Mouse (Mus musculus) neural tube, embryonic 12.5 days (tissue): ENCODE results near the gene Timm44. TPM values are rescaled to one million over a fixed set of nuclear protein-coding genes. Genes with fewer than 3 reads are reported as not detected.

Experiments used
- ATAC-seq: fragments of 200-750 bp; cut with Nextera tagmentation; 2 replicates; pipeline ENCODE4 v1.8.0; 2017; ENCODE audit warnings: low read depth, mild to moderate bottlenecking, moderate TSS enrichment, moderate library complexity; ENCODE audit not compliant: low FRiP score
- H3K27ac ChIP-seq: fragments of 300-500 bp; sonication (generic); 2 replicates; pipeline ENCODE4 v1.5.1; 2016
- H3K27me3 ChIP-seq: fragments of 300-500 bp; sonication (generic); replicated peaks from 2 replicates; pipeline ENCODE4 v1.6.1; 2016; ENCODE audit warnings: mild to moderate bottlenecking
- H3K36me3 ChIP-seq: fragments of 300-500 bp; sonication (generic); 2 replicates; pipeline ENCODE4 v1.6.1; 2016; ENCODE audit warnings: mild to moderate bottlenecking
- H3K4me1 ChIP-seq: fragments of 300-500 bp; sonication (generic); 2 replicates; pipeline ENCODE4 v1.6.1; 2016
- H3K4me2 ChIP-seq: fragments of 300-500 bp; sonication (generic); replicated peaks from 2 replicates; pipeline ENCODE4 v1.6.1; 2016; ENCODE audit warnings: mild to moderate bottlenecking
- H3K4me3 ChIP-seq: fragments of 300-500 bp; sonication (generic); 2 replicates; pipeline ENCODE4 v1.5.1; 2016
- H3K9ac ChIP-seq: fragments of 300-500 bp; sonication (generic); 2 replicates; pipeline ENCODE4 v1.6.1; 2016; ENCODE audit warnings: mild to moderate bottlenecking
- H3K9me3 ChIP-seq: fragments of 300-500 bp; sonication (generic); 2 replicates; pipeline ENCODE4 v1.6.1; 2016; ENCODE audit warnings: mild to moderate bottlenecking
- WGBS: fragments of 180-500 bp; shearing (Covaris S2); methylation state at CpG from one replicate; pipeline ENCODE4 v1.1.7; 2016; 5-methylcytosine and 5-hydroxymethylcytosine counted together
- polyA plus RNA-seq: library from polyadenylated mRNA; unstranded; fragments of >200 nt; fragmentation: Nextera tagmentation; extraction: Ambion mirVana; gene quantifications from 2 replicates; pipeline ENCODE4 v1.2.1, GENCODE M21; 2016

Timm44 gene
- polyA plus RNA-seq, 1 experiment from 2014 or later, result 53.2 TPM

DNA sequence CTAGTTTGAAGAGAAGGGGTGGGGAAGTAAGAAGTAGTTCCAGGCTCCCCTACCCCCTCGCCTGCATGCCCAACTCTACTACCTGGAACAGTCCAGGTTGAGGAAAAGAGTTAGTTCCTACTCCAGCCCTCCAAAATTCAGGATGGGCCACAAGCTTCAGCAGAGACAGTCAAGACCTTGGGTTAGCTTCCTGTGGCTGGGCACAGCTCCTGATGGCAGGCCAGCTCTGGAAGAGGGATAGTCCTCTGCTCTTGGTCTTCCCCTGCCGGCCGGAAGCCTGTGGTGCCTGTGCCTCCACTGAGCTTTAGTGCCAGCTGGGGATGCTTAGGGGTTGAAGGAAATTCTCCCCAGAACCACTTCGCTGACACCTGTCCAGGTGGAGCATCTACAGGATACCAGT is 49.4 kb downstream of the Timm44 start:
- 29% methylated on average over 4 of the region's 4 CpGs for WGBS
- no peak for ATAC-seq
- no peak overlapping the region for H3K4me3 ChIP-seq
- no peaks in the 10 kb centered on the region for H3K36me3 ChIP-seq
- H3K27me3 ChIP-seq, result peaks cover 25% of the 10 kb centered on the region
- no peak overlapping the region for H3K9ac ChIP-seq
- no peak overlapping the region for H3K27ac ChIP-seq
- peak overlapping the region; percentile 51 for H3K4me2 ChIP-seq
- H3K9me3 ChIP-seq, result no peaks in the 10 kb centered on the region
- H3K4me1 ChIP-seq, result peaks cover 6% of the 10 kb centered on the region

DNA sequence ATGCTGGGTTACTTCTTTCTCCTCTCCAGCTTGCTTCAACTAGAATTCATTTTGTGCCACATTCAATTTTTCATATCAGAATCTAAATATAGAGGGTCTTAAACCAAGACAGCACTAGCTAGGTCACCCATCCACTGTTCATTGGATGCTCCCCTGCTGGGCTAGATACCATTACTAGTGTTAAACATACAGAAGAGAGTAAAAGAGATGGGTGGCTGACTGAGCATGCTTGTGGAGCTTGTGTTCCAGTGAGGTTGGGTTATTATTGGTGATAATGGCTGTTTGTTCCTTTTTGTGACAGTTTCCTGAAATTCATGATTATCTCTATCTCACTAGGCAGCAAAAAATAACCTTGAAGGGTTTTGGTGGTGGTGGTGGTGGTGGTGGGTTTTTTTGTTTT is 53.7 kb downstream of the Timm44 start:
- ATAC-seq, result no peak
- H3K36me3 ChIP-seq, result no peaks in the 10 kb centered on the region
- H3K4me1 ChIP-seq, result peaks cover 6% of the 10 kb centered on the region
- H3K27me3 ChIP-seq, result peaks cover 14% of the 10 kb centered on the region
- H3K27ac ChIP-seq, result no peak overlapping the region
- H3K4me3 ChIP-seq, result no peak overlapping the region
- H3K9me3 ChIP-seq, result no peaks in the 10 kb centered on the region
- H3K9ac ChIP-seq, result no peak overlapping the region
- H3K4me2 ChIP-seq, result no peak overlapping the region

DNA sequence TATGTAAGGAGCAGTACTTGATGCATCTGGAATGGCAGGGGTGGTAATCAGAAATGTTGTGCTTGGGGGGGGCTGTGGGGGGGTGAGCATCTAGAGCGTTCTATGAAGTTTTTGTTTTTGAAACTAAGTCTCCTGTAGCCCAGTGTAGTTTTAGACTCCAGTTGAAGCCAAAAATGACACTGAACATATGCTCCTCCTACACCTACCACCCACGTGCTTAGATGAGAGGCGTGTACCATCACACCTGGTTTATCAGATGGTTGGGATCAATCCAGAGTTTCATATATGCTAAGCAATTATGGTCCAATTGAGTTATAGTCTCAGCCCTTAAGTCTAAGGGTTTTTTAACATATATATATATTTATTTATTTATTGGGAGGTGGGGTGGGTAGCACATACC is 56.1 kb downstream of the Timm44 start:
- no peak overlapping the region for H3K27ac ChIP-seq
- no peak overlapping the region for H3K9ac ChIP-seq
- no peak overlapping the region for H3K4me3 ChIP-seq
- no peaks in the 10 kb centered on the region for H3K9me3 ChIP-seq
- peaks cover 19% of the 10 kb centered on the region for H3K4me1 ChIP-seq
- 88% methylated on average over 3 of the region's 3 CpGs for whole genome bisulfite sequencing
- H3K36me3 ChIP-seq, result peaks cover 2% of the 10 kb centered on the region; the same call in 1 of the 2 replicates
- no peak overlapping the region for H3K4me2 ChIP-seq
- H3K27me3 ChIP-seq, result 0 out of 2 replicates have a peak, but pooled peaks cover 7% of the 10 kb centered on the region
- ATAC-seq, result no peak

DNA sequence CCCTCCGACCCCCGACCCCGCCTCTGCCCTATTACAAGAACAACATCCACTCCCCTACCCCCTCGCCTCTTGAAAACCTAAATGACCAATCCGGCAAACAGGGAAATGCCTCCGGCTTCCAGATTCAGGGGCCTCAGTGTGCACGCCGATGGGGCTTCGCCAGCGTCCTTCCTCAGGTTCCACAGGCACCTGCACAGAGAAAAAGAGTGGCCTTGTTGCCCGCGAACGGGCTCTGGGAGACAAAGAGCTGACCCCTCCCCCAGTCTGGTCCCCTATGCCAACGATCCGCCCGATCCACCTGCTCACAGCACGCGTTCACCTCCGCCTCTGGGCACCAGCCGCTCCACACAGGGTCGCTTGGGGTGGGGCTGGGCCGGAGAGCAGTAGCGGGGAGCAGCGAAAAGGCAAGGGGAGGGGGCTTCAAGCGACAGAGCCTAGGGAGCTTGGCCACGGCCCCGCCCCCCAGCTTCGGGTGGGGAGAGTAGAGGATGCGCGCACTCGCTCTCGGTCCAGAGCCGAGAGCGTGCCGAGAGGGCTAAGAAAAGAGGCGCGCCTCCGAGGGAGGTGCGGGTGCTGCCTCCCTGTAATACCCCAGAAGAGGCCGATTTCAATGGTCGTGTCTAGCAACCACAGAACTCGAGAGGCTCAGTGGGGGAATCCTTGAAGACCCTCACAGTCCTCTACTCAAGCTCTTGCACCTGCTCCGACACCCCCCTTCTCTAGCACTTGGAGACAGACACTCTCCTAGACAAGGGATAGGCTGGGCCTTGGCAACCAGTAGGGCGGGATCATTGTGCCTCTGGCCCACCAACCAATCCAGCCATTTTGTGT is 58.7 kb downstream of the Timm44 start, which contains the start of gene Prr36:
Gene Prr36 (minus strand): TSS at position 669 of the 831 bp plus-strand sequence.
- H3K4me1 ChIP-seq, result peaks cover 40% of the 10 kb centered on the region
- peak within 1 kb of the TSS; percentile 62 for H3K4me3 ChIP-seq
- H3K9ac ChIP-seq, result peak within 1 kb of the TSS; percentile 86
- H3K4me2 ChIP-seq, result peak within 1 kb of the TSS; percentile 87
- ATAC-seq, result peak; percentile 93
- peak within 1 kb of the TSS; percentile 63; the same call in 1 of the 2 replicates for H3K27ac ChIP-seq
- peaks cover 7% of the 10 kb centered on the region; the same call in 1 of the 2 replicates for H3K36me3 ChIP-seq
- H3K27me3 ChIP-seq, result peaks cover 11% of the 10 kb centered on the region; the same call in 1 of the 2 replicates
- H3K9me3 ChIP-seq, result no peaks in the 10 kb centered on the region
- WGBS, result 1% methylated on average over 44 of the region's 44 CpGs

DNA sequence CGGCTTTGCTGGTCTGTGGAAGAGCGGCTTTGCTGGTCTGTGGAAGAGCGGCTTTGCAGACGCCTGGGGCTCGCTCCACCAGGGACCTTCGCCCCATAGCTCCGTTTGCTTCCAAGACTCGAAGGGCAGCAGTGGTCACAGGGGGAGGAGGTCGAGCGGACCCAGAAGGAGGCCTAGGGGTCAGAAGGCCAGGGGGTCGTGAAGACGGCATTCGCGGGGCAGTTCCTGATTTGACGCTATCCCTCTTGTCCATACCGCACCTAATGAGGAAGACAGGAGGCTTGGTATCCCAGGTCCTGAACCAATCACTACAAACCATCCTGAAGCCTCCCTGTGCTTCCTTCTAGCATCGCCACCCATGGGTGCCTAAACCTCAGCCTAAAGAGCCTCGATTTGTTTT is 59.4 kb downstream of the Timm44 start:
- Histone ChIP-seq H3K27me3 (peaks cover 11% of the 10 kb centered on the region; the same call in 1 of the 2 replicates), H3K9ac (peak overlapping the region; percentile 86), H3K4me3 (peak overlapping the region; percentile 62), H3K9me3 (no peaks in the 10 kb centered on the region), H3K4me2 (peak overlapping the region; percentile 87), H3K4me1 (peaks cover 40% of the 10 kb centered on the region), H3K27ac (peak overlapping the region; percentile 63; the same call in 1 of the 2 replicates), H3K36me3 (peaks cover 7% of the 10 kb centered on the region; the same call in 1 of the 2 replicates)
- peak; percentile 11; the same call in 1 of the 2 replicates for ATAC-seq
- 6% methylated on average over 18 of the region's 18 CpGs for WGBS

DNA sequence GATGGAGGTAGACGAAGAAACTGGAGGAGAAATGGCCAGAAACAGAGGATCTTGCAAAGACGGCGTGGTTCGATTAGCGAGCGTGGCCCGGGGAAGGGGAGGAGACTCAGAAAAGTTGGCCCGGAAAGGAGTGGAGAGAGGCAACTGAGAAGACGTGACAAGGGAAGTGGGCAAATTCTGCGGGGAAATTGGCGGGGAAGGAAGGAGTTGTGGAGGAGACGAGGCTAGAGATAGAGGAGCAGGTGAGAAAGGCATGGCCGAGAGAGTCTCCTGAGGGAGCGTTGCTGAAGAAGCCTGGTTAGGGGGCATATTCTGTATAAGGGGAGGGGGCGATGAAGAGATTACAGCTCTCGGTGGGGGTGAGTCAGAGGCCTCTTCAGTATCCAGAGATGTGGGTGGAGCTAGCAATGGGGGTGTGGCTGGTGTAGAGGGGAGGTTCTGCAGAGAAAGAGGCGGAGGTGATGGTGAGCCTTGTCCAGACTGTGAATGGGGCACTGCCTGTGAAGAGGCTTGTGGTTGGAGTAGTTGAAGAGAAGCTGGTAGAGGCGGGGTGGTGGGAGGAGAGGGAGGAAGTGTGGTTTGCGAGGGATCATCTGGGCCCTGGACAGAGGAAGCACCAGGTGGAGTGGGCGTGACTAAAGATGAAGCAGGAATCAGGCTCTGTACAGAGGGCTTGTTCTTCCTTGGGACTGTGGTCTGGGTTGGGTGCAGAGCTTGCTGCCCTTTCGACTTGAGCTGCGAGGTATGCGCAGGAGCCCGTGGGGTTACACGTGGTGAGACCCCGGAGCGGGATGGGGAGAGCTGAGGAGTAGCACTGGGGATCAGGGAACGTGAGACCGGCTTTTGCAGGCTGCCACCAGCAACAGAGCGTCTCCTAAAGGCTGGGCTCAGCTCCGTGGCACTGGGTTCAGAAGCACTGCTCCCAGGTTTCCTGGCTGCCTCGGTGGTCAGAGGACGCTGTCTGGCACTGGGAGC is 61.4 kb downstream of the Timm44 start:
- H3K36me3 ChIP-seq, result peaks cover 25% of the 10 kb centered on the region
- ATAC-seq, result no peak
- H3K4me1 ChIP-seq, result peaks cover 43% of the 10 kb centered on the region
- no peaks in the 10 kb centered on the region for H3K9me3 ChIP-seq
- H3K9ac ChIP-seq, result peak overlapping the region; percentile 40; the same call in 1 of the 2 replicates
- WGBS, result 10% methylated on average over 33 of the region's 33 CpGs
- H3K27me3 ChIP-seq, result peaks cover 11% of the 10 kb centered on the region; the same call in 1 of the 2 replicates
- no peak overlapping the region for H3K27ac ChIP-seq
- H3K4me2 ChIP-seq, result peak overlapping the region; percentile 87
- H3K4me3 ChIP-seq, result peak overlapping the region; percentile 39

DNA sequence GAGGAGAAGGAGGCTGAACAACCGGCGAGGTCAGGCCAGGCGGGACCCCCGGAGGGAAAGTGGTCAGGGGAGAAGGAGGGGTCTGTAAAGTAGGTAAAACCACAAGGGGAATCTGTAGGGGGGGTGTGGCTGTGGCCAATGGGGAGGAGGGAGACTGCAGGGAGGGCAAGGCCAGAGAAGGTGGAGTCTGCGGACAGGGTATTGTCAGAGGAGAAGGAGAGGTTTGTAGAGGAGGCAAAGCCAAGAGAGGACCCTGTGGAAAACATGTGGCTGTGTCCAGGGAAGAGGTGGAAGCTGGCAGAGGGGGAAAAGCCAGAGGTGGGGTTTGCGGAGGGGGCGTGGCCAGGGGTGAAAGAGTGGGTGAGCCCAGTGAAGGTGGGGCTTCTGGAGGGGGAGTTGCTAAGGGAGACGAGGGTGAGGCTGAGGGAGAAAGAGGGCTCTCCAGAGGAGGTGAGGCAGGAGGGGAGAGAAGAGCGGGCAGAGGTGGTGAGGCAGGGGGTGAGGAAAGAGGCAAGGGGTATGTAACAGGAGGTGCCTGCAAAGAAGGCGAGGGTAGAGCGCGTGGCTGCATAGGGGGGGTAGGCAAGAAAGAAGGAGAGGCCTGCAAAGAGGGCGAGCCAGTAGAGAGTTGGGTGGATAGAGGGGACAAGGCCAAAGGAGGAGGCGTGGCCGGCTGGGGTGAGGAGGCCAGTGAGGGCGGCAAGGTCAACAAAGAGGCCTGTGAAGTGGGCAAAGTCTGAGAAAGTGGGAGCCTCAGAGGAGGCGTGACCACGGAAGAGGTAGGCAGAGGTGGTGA is 62.3 kb downstream of the Timm44 start:
- Histone ChIP-seq H3K4me2 (peak overlapping the region; percentile 87), H3K27ac (no peak overlapping the region), H3K27me3 (peaks cover 11% of the 10 kb centered on the region; the same call in 1 of the 2 replicates), H3K4me3 (peak overlapping the region; percentile 39), H3K9ac (peak overlapping the region; percentile 56), H3K36me3 (peaks cover 31% of the 10 kb centered on the region), H3K9me3 (no peaks in the 10 kb centered on the region), H3K4me1 (peaks cover 43% of the 10 kb centered on the region)
- WGBS, result 3% methylated on average over 18 of the region's 18 CpGs
- ATAC-seq, result peak; percentile 6; the same call in 1 of the 2 replicates

DNA sequence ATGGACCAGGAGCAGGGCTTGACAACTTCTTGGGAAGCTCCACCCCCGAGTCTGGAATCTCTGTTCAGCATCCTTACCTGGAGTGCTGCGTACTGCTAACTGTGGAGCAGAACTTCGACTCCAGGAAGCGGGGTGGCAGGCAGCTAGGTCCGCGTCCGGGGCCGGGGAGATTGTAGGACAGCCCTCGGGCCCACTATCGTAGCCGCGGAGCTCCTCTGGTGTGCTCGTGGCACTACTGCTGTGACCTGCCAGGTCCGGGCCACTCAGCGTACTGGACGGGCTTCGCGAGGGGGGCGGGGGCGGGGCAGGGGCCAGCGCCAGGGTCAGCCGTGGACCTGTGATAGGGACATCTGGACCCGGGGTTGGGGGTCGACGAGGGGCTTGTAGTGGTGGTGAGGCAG is 62.9 kb downstream of the Timm44 start:
- WGBS, result 2% methylated on average over 25 of the region's 25 CpGs
- Histone ChIP-seq H3K9ac (peak overlapping the region; percentile 56), H3K4me1 (peaks cover 43% of the 10 kb centered on the region), H3K4me2 (peak overlapping the region; percentile 87), H3K9me3 (no peaks in the 10 kb centered on the region), H3K4me3 (peak overlapping the region; percentile 39), H3K27me3 (peaks cover 12% of the 10 kb centered on the region), H3K27ac (no peak overlapping the region), H3K36me3 (peaks cover 33% of the 10 kb centered on the region)
- ATAC-seq, result no peak

DNA sequence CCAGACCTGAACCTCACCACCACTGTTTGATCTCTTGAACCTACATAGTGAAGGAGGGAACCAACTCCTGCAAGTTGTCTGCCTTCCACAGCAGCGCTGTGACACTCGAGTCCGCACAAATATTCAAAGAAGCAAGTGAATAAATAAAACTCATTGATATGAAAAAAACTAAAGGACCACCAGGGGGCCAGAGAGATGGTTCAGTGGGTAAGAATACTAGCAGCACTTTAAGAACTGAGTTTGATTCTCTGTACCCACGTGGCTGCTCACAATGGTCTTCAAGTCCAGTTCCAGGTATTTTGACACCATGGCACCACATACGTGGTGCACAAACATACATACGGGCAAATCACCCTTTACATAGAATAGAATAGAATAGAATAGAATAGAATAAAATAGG is 64.6 kb downstream of the Timm44 start:
- Histone ChIP-seq H3K9me3 (no peaks in the 10 kb centered on the region), H3K4me1 (peaks cover 53% of the 10 kb centered on the region), H3K27ac (no peak overlapping the region), H3K27me3 (peaks cover 28% of the 10 kb centered on the region), H3K4me2 (no peak overlapping the region), H3K9ac (no peak overlapping the region), H3K36me3 (peaks cover 44% of the 10 kb centered on the region), H3K4me3 (no peak overlapping the region)
- WGBS, result 82% methylated on average over 6 of the region's 6 CpGs
- ATAC-seq, result no peak
